Mouse (Mus musculus) lung, postnatal 25 days (tissue): Measurements from ENCODE around the gene Epb41l2.

Source experiments
- DNase-seq: peaks from one replicate; pipeline ENCODE4 v3.0.0; 2022; ENCODE audit warnings: low spot score

Gene Epb41l2

GRCm38 (mm10) chr10:25365708-25366107 lies 6.1 kb downstream of the Epb41l2 start:
- DNase-seq, result no peak

DNA sequence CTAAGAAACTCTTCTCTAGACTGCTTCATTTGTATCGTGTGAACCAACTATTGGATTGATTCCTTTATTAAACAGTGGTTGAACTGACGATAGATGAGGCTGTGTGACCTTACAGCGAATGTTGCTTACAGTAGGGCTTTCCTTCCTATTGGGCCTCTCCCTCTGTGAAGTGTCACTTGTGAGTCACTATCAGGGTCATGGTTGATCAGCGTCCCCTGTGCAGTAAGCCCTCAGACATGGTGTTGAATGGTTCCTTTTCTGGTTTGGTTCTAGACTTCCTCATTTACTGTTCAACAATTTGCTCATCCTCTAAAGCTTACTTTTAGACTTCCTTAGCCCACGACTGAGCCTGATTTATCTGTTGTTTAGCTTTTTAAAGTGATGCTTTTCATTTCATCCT lies 7.1 kb downstream of the Epb41l2 start:
- DNase-seq, result peak; percentile 60

- no peak for DNase-seq
Measured at GRCm38 (mm10) chr10:25368928-25369327, 9.3 kb downstream of the Epb41l2 start.

DNA sequence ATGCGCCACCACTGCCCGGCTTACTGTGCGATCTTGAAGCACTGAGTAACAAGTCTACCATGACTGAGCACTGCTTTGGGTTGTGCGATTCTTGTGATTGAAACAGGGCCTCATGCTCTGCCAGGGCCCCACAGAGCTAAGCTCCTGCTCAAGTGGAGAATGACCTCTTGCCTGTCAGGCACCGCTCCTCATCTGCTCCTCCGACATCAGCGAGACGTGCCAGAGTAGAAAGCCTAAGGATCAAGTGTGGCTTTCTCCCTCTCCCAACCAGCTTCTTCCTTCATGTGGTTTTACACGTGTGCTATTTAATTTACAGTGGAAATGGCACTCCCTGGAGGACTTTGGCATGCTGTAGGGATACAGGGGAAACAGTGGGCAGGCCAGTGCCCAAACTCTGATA lies 10.1 kb downstream of the Epb41l2 start:
- no peak for DNase-seq

DNA sequence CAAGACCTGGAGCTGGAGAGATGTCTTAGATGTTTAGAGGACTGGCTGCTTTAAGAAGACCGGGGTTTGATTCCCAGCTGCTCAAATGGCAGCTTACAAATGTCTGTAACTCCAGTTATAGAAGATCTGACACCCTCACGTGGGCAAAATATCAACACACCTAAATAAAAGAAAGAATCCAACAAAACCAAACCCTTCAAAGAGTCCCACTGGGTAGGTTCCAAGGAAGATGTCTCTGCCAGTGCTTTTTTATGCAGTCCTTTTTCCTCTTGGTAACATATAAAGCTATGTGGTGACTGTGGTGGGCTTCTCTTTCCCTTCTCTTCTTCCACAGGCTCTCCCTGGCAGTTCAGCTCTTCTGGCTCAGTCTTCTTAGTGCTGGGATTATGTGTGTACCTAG lies 11.7 kb downstream of the Epb41l2 start:
- DNase-seq, result no peak

DNA sequence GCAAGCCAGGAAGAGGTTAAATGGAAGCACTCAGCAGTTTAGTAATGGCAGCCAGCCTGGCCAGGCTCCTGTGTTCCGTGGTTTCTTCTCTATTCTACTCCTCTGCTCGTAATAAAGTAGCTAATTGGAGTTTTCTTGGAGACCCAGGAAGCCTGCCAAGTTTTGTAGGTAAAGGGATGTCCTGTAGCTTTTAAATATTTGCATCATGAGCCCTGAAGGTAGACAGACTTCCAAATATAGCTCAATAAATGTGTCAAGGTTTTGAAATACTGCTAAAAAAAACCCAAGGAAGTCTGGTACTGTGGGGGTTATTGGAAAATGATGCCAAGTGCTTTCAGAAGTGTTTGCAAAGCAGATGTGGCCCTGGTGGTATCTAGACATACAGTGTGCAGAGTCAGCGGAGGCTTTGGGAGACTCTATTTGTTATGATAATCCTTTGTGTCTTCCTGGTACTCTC lies 12.3 kb downstream of the Epb41l2 start:
- no peak for DNase-seq

DNA sequence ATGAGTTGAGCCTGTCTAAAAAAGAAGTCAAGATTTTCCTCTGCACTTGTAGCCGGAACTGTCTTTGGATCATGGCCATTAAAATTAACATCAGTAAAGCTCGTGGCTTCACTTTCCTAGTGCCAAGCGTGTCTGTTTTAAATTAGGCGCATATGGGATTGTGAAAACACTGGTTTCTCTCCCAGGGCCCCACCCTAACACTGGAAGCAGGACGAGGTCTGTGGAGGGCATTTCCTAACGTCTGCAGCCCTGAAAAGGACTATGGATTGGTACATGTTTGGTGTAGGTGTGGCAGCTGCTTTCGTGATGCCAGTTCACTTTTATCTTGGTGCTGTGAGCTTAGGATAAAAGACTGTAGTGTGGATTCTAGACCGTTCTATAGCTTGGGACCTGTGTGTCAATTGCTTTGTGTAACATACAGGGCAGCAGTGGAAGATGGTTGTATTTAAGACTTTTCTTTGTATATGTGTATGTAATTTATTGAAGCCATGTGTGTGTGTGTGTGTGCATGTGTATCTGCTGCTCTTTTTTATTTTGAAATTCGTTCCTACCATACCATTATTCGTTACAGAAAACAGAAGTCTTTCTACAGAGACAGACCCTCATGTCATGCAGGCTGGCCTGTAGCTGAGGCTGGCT lies 13.0 kb downstream of the Epb41l2 start:
- no peak for DNase-seq

GRCm38 (mm10) chr10:25375036-25375435 lies 15.4 kb downstream of the Epb41l2 start:
- DNase-seq, result no peak

DNA sequence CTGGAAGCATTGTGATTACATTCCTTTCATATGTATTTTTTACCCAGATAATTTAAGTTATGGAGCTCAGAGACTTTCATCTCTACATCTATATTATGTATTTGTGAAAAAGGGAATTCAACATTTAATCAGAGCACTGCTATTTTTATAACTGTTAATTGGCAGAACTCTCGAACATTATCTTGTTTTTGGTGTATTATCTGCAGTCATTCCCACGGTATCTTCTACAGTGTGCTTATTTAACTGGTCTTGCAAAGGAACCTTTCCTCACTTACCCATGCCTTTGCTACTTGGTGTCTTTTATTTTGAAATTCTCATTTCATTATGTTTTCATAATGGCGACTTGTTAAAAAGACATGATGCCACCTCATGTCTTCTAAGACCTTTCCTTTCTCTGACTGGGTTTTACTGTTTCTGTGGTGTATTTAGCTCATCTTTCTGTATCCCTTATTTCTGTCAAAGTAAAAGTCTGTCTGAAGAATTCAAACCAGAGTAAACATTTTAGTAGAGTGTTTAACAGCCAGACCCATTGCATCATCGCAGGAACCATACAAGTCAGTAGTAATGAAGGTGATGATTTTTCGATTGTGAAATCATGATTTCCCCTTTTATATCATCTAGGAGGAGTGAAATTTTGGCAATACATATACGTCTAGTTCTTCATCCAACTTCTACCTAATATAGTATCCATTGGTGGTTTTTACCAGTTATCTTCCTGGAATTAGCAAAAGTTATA lies 21.3 kb downstream of the Epb41l2 start:
- no peak for DNase-seq

GRCm38 (mm10) chr10:25381951-25382350 lies 22.4 kb downstream of the Epb41l2 start:
- no peak for DNase-seq

GRCm38 (mm10) chr10:25383171-25383570 lies 23.6 kb downstream of the Epb41l2 start:
- no peak for DNase-seq

DNA sequence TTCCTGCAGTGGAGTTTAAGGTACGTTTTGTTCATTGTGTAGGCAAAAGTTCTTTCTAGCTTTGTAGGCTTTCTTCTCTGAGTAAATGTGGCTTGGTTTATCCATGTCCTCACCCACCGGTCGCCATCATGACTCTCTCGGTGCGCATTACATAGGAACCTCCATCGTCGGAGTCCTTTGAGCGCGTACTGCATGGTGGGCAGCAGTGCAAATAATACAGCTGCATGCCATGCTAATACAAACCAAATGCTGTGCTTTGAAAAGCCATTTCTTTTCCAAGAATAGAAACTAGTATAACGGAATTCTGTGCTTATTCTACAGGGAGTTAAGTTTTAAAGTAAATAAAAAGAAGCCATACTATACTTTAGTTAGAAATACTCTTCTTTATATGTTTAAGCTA lies 24.8 kb downstream of the Epb41l2 start:
- DNase-seq, result no peak

- no peak for DNase-seq
Measured at GRCm38 (mm10) chr10:25385811-25386580, 26.4 kb downstream of the Epb41l2 start.

DNA sequence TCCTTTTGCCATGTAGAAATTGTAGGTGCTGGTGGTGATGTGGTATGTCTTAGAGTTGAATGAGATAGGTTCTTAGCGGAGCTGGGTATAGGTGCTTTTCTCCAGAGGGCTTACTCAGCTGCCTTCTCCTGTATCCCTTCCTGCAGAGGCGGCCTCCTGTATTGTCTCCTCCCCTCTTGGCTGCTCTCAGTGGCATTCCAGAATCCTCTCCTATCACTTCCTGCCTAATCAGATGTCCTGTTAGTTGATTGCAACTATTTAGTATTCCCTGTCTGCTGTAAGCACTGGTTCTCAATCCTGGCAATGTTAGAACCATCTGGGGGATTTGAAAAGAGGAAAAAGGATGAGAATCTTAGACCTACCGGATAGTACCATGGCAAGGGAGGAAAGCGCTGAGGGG lies 27.3 kb downstream of the Epb41l2 start:
- DNase-seq, result peak; percentile 51

DNA sequence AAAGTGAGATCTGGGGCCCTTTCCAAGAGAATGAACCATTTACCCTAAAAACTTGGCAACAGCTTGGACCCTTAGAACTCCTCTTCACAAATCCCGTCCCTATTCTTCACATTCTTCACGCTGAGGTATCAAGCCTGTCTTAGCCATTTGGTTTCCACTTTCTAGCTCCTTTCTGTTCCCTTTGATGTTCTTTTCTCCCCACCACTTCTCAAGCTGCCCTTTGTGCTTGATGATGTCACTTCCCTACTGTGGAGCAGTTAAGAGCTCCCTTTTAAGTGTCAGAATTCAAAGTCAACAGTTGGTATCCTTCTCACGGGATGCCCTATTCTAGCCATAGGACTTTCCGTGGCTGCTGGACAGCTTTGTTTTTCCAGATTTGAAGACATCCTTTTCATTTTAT lies 27.7 kb downstream of the Epb41l2 start:
- no peak for DNase-seq

GRCm38 (mm10) chr10:25392786-25393185 lies 33.2 kb downstream of the Epb41l2 start:
- DNase-seq, result no peak

DNA sequence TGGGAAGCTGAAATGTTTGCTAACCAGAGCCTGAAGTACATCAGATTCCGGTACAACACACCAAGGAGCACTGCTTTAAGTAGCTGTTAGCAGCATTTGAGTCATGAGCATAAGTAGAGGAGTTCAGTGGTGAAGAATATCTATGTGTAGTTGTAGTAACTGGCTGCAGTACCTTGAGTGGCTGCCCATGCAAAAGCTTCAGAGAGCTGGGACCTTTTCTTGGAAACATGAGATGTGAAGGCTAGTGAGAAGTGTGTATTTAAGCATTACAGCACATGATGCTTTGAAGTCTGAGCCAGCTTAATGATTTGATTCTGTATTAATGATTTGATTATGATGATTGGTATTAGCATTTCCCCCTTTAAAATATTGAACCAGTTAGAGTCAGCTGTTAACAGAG lies 34.1 kb downstream of the Epb41l2 start:
- no peak for DNase-seq

DNA sequence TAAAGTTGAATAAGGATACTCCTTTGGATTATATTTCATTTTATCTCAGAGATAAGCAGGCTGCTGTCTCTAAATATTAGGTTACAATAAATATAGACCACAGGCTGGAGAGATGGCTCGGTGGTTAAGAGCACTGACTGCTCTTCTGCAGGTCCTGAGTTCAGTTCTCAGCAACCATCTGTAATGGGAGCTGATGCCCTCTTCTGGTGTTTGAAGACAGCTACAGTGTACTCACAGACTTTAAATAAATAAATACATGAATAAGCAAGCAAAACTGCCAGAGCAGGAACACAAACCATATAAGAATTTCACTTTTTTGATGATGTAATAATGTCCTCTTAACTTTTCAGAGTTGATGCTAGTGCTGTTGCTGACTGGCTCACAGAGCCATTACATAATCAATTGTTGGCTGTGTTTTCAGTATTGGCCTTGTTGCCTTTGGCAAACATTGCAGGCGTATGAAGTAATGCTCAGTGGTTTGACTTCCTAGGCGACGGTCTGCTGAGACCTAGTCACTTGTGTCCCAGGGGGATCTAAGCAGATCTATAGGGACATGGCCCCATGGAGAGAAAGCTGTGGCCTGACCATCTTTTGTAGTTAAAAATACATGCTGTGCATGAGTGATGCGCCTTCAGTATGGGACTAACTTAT lies 35.8 kb downstream of the Epb41l2 start:
- peak; percentile 75 for DNase-seq

GRCm38 (mm10) chr10:25396859-25397258 lies 37.3 kb downstream of the Epb41l2 start:
- DNase-seq, result no peak

DNA sequence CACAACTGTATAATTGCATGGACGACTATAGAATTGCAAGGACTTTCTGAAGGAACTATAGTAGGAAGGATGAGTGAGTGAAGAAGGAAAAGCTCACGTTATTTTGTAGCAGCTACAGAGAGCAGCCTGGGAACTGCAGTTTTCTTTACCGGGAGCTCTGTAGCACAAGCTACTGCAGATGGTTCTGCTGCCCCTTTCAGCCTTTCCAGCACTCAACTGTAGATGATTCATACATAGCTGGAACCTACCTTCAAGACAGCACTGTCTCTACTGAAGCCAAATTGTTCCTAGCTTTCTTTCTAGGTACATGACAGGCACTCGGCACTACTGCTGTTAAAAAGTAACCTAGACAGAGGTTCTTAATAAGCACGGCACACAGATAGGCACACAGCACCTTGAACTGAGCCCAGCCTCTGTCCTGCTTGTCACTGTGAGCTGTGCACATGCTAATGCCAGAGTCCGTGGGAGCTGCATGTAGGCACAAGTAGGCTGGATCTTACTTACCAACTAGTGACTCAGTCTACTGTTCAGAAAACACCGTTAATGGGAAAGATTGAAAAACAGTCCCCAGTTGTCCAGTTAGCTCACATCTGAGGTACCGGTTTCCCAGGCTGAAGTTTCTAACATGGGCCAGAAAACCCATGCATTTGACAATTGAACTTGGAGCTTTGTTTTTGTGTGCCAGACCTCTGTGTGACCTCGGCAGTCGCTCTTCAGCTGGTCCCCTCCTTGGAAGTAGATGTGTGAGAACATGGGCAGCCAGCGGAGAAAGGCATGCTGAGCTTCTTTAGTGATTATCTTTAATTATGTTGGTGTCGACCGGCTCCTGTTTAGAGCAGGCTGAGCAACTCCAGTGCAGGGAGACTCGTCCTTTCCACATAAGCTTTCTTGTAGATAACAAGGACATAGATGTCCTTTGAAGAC lies 38.4 kb downstream of the Epb41l2 start:
- DNase-seq, result no peak

DNA sequence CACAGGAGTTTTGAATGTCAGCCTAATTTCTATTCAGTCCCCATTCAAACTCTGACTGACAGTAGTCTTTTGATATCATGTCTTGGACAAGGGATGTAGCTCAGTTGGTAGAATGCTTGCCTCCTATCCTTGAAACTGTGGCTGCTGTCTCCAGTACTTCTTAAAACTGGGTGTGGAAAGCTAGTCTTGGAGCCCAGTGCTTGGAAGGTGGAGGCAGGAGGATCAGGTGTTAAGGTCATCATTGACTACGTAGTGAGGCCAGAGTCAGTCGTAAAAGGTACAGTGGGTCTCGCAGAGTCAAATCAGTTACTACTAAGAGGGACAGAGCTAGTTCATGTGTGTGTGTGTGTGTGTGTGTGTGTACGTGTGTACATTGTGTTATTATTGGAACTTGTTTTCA lies 39.4 kb downstream of the Epb41l2 start:
- no peak for DNase-seq
